Mouse (Mus musculus) kidney, adult 2 months (tissue): ENCODE measurements around the gene Parp9. TPM values are rescaled to one million over a fixed set of nuclear protein-coding genes. Genes with fewer than 3 reads are reported as not detected.
"Not testable (repeated sequence)": the region's sequence is repeated elsewhere in the genome, so short reads cannot be mapped to it uniquely, and the experiment has no call there.

ENCODE experiments used
- DNase-seq: peaks from one replicate; pipeline ENCODE4 v3.0.0; 2021
- H3K27ac ChIP-seq: fragments of 200-500 bp; 2 replicates; pipeline ENCODE4 v1.5.1; 2012; ENCODE audit warnings: low read depth, low read length, control low read depth, inconsistent platforms; ENCODE audit not compliant: insufficient read depth
- H3K27me3 ChIP-seq: fragments of 200-500 bp; replicated peaks from 2 replicates; pipeline ENCODE4 v1.6.1; 2012; ENCODE audit warnings: mild to moderate bottlenecking, moderate library complexity, low read length, inconsistent platforms; ENCODE audit not compliant: control insufficient read depth, insufficient read depth
- H3K36me3 ChIP-seq: fragments of 200-500 bp; 2 replicates; pipeline ENCODE4 v1.6.1; 2012; ENCODE audit warnings: mild to moderate bottlenecking, moderate library complexity, low read length, inconsistent platforms; ENCODE audit not compliant: control insufficient read depth, insufficient read depth
- H3K4me1 ChIP-seq: fragments of 200-500 bp; 2 replicates; pipeline ENCODE4 v1.6.1; 2011; ENCODE audit warnings: low read length; ENCODE audit not compliant: control insufficient read depth, insufficient read depth
- H3K4me3 ChIP-seq: fragments of 200-500 bp; 2 replicates; pipeline ENCODE4 v1.5.1; 2011; ENCODE audit warnings: mild to moderate bottlenecking, low read depth, low read length, control low read depth; ENCODE audit not compliant: insufficient read depth
- CTCF ChIP-seq: fragments of 200-500 bp; conservative IDR thresholded peaks from 2 replicates; pipeline ENCODE4 v1.5.1; 2011; ENCODE audit warnings: low read depth, mild to moderate bottlenecking, control low read depth, low read length, moderate library complexity, mixed read lengths; ENCODE audit not compliant: insufficient read depth, insufficient read length
- POLR2A ChIP-seq: fragments of 200-500 bp; IDR thresholded peaks from one replicate; pipeline ENCODE4 v1.6.1; 2011; ENCODE audit warnings: low read depth, low read length, control low read depth
- WGBS: fragments of 180-500 bp; shearing (Covaris S2); methylation state at CpG from one replicate; pipeline ENCODE4 v1.1.7; 2018; 5-methylcytosine and 5-hydroxymethylcytosine counted together
- polyA plus RNA-seq: library from polyadenylated mRNA; depleted of rRNA; stranded (reverse); fragments of >200 nt; gene quantifications from 2 replicates; pipeline ENCODE4 v1.2.3, GENCODE M21; 2012

The Parp9 gene
- polyA plus RNA-seq, 1 experiment, result 8.0 TPM

- TF ChIP-seq CTCF (no peak), POLR2A (no peak)
- H3K27me3 ChIP-seq, result no peaks in the 10 kb centered on the region
- no peaks in the 10 kb centered on the region for H3K4me1 ChIP-seq
- no peak for DNase-seq
- no peak overlapping the region for H3K27ac ChIP-seq
- H3K4me3 ChIP-seq, result no peak overlapping the region
- WGBS, result 90% methylated on average over 5 of the region's 5 CpGs
- H3K36me3 ChIP-seq, result peaks cover 1% of the 10 kb centered on the region; the same call in 1 of the 2 replicates
Measured at GRCm38 (mm10) chr16:35952628-35953130, 14.4 kb downstream of the Parp9 start.

- WGBS, result 80% methylated on average over 3 of the region's 4 CpGs
- H3K4me1 ChIP-seq, H3K36me3 ChIP-seq, H3K4me3 ChIP-seq, H3K27me3 ChIP-seq, DNase-seq, H3K27ac ChIP-seq: not testable (repeated sequence)
Measured at GRCm38 (mm10) chr16:35965991-35966390, 27.7 kb downstream of the Parp9 start.

- DNase-seq, result no peak
- Histone ChIP-seq H3K27me3 (no peaks in the 10 kb centered on the region), H3K36me3 (peaks cover 10% of the 10 kb centered on the region), H3K4me3 (no peak overlapping the region), H3K27ac (no peak overlapping the region), H3K4me1 (no peaks in the 10 kb centered on the region)
- no peak for TF ChIP-seq CTCF
- TF ChIP-seq POLR2A, result no peak
- WGBS, result 67% methylated on average over 5 of the region's 5 CpGs
Measured at GRCm38 (mm10) chr16:35966411-35967115, 28.3 kb downstream of the Parp9 start.

GRCm38 (mm10) chr16:35967319-35967718 lies 29.0 kb downstream of the Parp9 start:
- TF ChIP-seq POLR2A (no peak), CTCF (no peak)
- 83% methylated on average over 4 of the region's 4 CpGs for WGBS
- Histone ChIP-seq H3K4me1 (no peaks in the 10 kb centered on the region), H3K4me3 (no peak overlapping the region), H3K27ac (no peak overlapping the region), H3K27me3 (no peaks in the 10 kb centered on the region), H3K36me3 (peaks cover 13% of the 10 kb centered on the region)
- no peak for DNase-seq

GRCm38 (mm10) chr16:35968149-35968548 lies 29.9 kb downstream of the Parp9 start:
- Histone ChIP-seq H3K27me3 (no peaks in the 10 kb centered on the region), H3K4me3 (no peak overlapping the region), H3K36me3 (peaks cover 13% of the 10 kb centered on the region), H3K27ac (no peak overlapping the region), H3K4me1 (no peaks in the 10 kb centered on the region)
- DNase-seq, result no peak
- TF ChIP-seq CTCF (no peak), POLR2A (no peak)
- WGBS, result 58% methylated on average over 2 of the region's 2 CpGs

GRCm38 (mm10) chr16:35974021-35974420 lies 35.8 kb downstream of the Parp9 start:
- 37% methylated on average over 1 of the region's 1 CpGs for WGBS
- H3K27me3 ChIP-seq, result no peaks in the 10 kb centered on the region
- H3K36me3 ChIP-seq, result peaks cover 9% of the 10 kb centered on the region
- H3K27ac ChIP-seq, result no peak overlapping the region
- no peak for TF ChIP-seq POLR2A
- no peak for TF ChIP-seq CTCF
- DNase-seq, result no peak
- no peaks in the 10 kb centered on the region for H3K4me1 ChIP-seq
- H3K4me3 ChIP-seq, result no peak overlapping the region

GRCm38 (mm10) chr16:35978450-35978849 lies 40.2 kb downstream of the Parp9 start, which contains the start of gene Kpna1:
Gene Kpna1, plus strand, starts transcription at chr16:35978750.
- H3K4me1 ChIP-seq, H3K27ac ChIP-seq, H3K27me3 ChIP-seq, H3K36me3 ChIP-seq, H3K4me3 ChIP-seq, DNase-seq: not testable (repeated sequence)
- 90% methylated on average over 1 of the region's 1 CpGs for WGBS
